Mouse (Mus musculus): Measurements from ENCODE around the gene Crybg3. TPM values are rescaled to one million over a fixed set of nuclear protein-coding genes. Genes with fewer than 3 reads are reported as not detected.

Gene Crybg3
- polyA plus RNA-seq, 1 experiment from 2014 or later = 5.5 TPM

GRCm38 (mm10) chr16:59598997-59599396 lies 1.8 kb downstream of the Crybg3 start:
- Histone ChIP-seq H3K4me3 (replicated peaks) (peak overlapping the region; percentile 86; the same call in 1 of the 2 replicates), H3K9me3 (no peaks in the 10 kb centered on the region), H3K27ac (no peak overlapping the region), H3K36me3 (no peaks in the 10 kb centered on the region), H3K27me3 (replicated peaks) (no peaks in the 10 kb centered on the region), H3K4me1 (replicated peaks) (peaks cover 7% of the 10 kb centered on the region; the same call in 1 of the 2 replicates), H3K4me2 (replicated peaks) (peak overlapping the region; percentile 78; the same call in 1 of the 2 replicates), H3K9ac (no peak overlapping the region)
- WGBS = 42% methylated on average over 4 of the region's 4 CpGs
- ATAC-seq = no peak

- H3K9me3 ChIP-seq = no peaks in the 10 kb centered on the region
- no peak overlapping the region for H3K9ac ChIP-seq
- H3K4me2 ChIP-seq (replicated peaks) = no peak overlapping the region
- whole genome bisulfite sequencing = 89% methylated on average over 6 of the region's 6 CpGs
- peaks cover 7% of the 10 kb centered on the region; the same call in 1 of the 2 replicates for H3K4me1 ChIP-seq (replicated peaks)
- no peak for ATAC-seq
- no peak overlapping the region for H3K4me3 ChIP-seq (replicated peaks)
- H3K27me3 ChIP-seq (replicated peaks) = no peaks in the 10 kb centered on the region
- H3K27ac ChIP-seq = no peak overlapping the region
- no peaks in the 10 kb centered on the region for H3K36me3 ChIP-seq
Observed at GRCm38 (mm10) chr16:59597256-59597655, 3.5 kb downstream of the Crybg3 start.

GRCm38 (mm10) chr16:59594714-59595113 lies 6.1 kb downstream of the Crybg3 start:
- H3K4me3 ChIP-seq (replicated peaks) = no peak overlapping the region
- no peaks in the 10 kb centered on the region for H3K9me3 ChIP-seq
- no peak for ATAC-seq
- no peak overlapping the region for H3K4me2 ChIP-seq (replicated peaks)
- 0 out of 2 replicates have a peak, but pooled peaks cover 4% of the 10 kb centered on the region for H3K4me1 ChIP-seq (replicated peaks)
- H3K9ac ChIP-seq = no peak overlapping the region
- no peaks in the 10 kb centered on the region for H3K36me3 ChIP-seq
- no peak overlapping the region for H3K27ac ChIP-seq
- H3K27me3 ChIP-seq (replicated peaks) = no peaks in the 10 kb centered on the region
- WGBS = 73% methylated on average over 3 of the region's 3 CpGs

DNA sequence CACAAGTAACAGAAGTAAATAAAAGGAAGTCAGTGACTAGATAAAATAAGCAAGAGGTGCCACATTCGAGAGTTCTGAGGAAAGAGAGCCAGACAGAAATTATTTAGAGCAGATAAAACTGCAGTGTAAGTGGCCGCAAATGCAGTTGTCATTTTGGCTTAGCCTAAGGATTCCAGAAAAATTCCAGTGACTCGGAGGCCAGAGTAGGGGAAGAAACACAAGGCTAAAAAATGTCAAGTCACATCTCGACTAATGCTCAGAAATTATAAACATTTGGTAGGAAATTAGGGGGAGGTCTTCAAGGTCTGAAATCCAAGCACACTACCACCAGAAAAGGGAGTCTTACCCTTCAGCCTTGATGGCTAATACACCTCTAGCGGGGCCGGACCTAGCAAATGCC lies 10.0 kb downstream of the Crybg3 start:
- no peak overlapping the region for H3K4me2 ChIP-seq (replicated peaks)
- ATAC-seq = no peak
- no peaks in the 10 kb centered on the region for H3K9me3 ChIP-seq
- 49% methylated on average over 6 of the region's 6 CpGs for WGBS
- no peaks in the 10 kb centered on the region for H3K36me3 ChIP-seq
- H3K27me3 ChIP-seq (replicated peaks) = no peaks in the 10 kb centered on the region
- H3K4me3 ChIP-seq (replicated peaks) = no peak overlapping the region
- H3K4me1 ChIP-seq (replicated peaks) = 0 out of 2 replicates have a peak, but pooled peaks cover 4% of the 10 kb centered on the region
- no peak overlapping the region for H3K27ac ChIP-seq
- no peak overlapping the region for H3K9ac ChIP-seq

- no peak for ATAC-seq
- no peaks in the 10 kb centered on the region for H3K4me1 ChIP-seq (replicated peaks)
- WGBS = 90% methylated on average over 13 of the region's 13 CpGs
- no peak overlapping the region for H3K4me3 ChIP-seq (replicated peaks)
- H3K27me3 ChIP-seq (replicated peaks) = no peaks in the 10 kb centered on the region
- no peaks in the 10 kb centered on the region for H3K9me3 ChIP-seq
- no peak overlapping the region for H3K27ac ChIP-seq
- no peak overlapping the region for H3K9ac ChIP-seq
- H3K4me2 ChIP-seq (replicated peaks) = no peak overlapping the region
- H3K36me3 ChIP-seq = no peaks in the 10 kb centered on the region
Observed at GRCm38 (mm10) chr16:59588351-59589025, 12.3 kb downstream of the Crybg3 start.

GRCm38 (mm10) chr16:59587816-59588215 lies 13.0 kb downstream of the Crybg3 start:
- H3K9me3 ChIP-seq = no peaks in the 10 kb centered on the region
- H3K27ac ChIP-seq = no peak overlapping the region
- 75% methylated on average over 10 of the region's 10 CpGs for WGBS
- H3K4me1 ChIP-seq (replicated peaks) = no peaks in the 10 kb centered on the region
- H3K4me3 ChIP-seq (replicated peaks) = no peak overlapping the region
- ATAC-seq = peak; percentile 31; the same call in 1 of the 2 replicates
- no peak overlapping the region for H3K9ac ChIP-seq
- no peaks in the 10 kb centered on the region for H3K36me3 ChIP-seq
- H3K4me2 ChIP-seq (replicated peaks) = no peak overlapping the region
- no peaks in the 10 kb centered on the region for H3K27me3 ChIP-seq (replicated peaks)

DNA sequence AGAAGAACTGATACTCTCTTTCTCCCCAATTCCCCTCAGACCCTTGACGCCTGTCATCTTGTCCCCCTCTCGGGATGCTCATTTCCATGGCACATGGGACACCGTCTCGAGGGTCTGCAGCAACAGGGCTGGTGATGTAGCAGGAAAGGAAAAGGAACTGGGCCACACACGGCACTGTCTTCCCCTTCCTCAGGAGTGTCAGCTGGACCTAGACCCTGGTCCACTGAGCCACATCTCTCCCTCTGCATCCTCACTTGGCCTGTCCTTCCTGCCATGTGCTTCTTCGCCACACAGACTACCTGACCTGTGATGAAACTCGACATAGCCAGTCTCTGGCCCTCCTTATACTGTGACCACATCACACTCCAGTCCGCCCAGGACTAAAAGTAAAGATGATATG lies 13.9 kb downstream of the Crybg3 start:
- WGBS = 91% methylated on average over 8 of the region's 8 CpGs
- no peak overlapping the region for H3K27ac ChIP-seq

GRCm38 (mm10) chr16:59586276-59586675 lies 14.5 kb downstream of the Crybg3 start:
- Histone ChIP-seq H3K36me3 (no peaks in the 10 kb centered on the region), H3K9me3 (no peaks in the 10 kb centered on the region), H3K9ac (no peak overlapping the region), H3K4me3 (replicated peaks) (no peak overlapping the region), H3K4me1 (replicated peaks) (no peaks in the 10 kb centered on the region), H3K4me2 (replicated peaks) (no peak overlapping the region), H3K27ac (no peak overlapping the region), H3K27me3 (replicated peaks) (no peaks in the 10 kb centered on the region)
- ATAC-seq = 0 out of 2 replicates have a peak, but pooled peaks have one; percentile 41
- WGBS = 39% methylated on average over 6 of the region's 6 CpGs

More for the DNA sequence above, 13.9 kb downstream of the Crybg3 start:
- Histone ChIP-seq H3K27me3 (replicated peaks) (no peaks in the 10 kb centered on the region), H3K9ac (no peak overlapping the region), H3K4me1 (replicated peaks) (no peaks in the 10 kb centered on the region), H3K4me2 (replicated peaks) (no peak overlapping the region), H3K9me3 (no peaks in the 10 kb centered on the region), H3K36me3 (no peaks in the 10 kb centered on the region), H3K4me3 (replicated peaks) (no peak overlapping the region)
- no peak for ATAC-seq

- no peak overlapping the region for H3K9ac ChIP-seq
- H3K27me3 ChIP-seq (replicated peaks) = no peaks in the 10 kb centered on the region
- H3K36me3 ChIP-seq = no peaks in the 10 kb centered on the region
- WGBS = 76% methylated on average over 4 of the region's 4 CpGs
- no peak overlapping the region for H3K4me2 ChIP-seq (replicated peaks)
- H3K9me3 ChIP-seq = no peaks in the 10 kb centered on the region
- H3K27ac ChIP-seq = no peak overlapping the region
- no peak for ATAC-seq
- H3K4me3 ChIP-seq (replicated peaks) = no peak overlapping the region
- H3K4me1 ChIP-seq (replicated peaks) = no peaks in the 10 kb centered on the region
Observed at GRCm38 (mm10) chr16:59585706-59586244, 15.0 kb downstream of the Crybg3 start.

GRCm38 (mm10) chr16:59583515-59583914 lies 17.3 kb downstream of the Crybg3 start:
- Histone ChIP-seq H3K36me3 (no peaks in the 10 kb centered on the region), H3K9me3 (no peaks in the 10 kb centered on the region), H3K4me3 (replicated peaks) (no peak overlapping the region), H3K4me2 (replicated peaks) (no peak overlapping the region), H3K27me3 (replicated peaks) (no peaks in the 10 kb centered on the region), H3K4me1 (replicated peaks) (no peaks in the 10 kb centered on the region), H3K9ac (no peak overlapping the region), H3K27ac (no peak overlapping the region)
- 84% methylated on average over 5 of the region's 5 CpGs for WGBS
- no peak for ATAC-seq

DNA sequence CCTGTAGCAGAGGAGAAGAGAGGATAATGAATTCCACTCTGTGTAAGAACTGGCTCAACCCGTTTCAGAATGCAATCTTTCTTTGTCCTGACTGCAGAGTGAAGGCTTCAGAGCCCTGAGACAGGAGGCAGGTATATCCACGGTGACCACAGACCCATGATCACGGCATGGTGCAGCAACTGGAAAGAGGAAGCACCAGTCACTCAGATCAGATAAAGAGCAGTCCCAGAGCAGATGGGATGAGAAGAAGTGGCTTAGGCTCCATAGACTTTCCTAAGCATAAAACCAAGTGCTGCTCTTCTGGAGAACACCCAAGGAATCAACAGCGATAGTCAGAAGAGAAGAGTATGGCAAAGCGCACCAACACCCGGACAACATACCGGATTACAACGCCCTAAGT lies 21.5 kb downstream of the Crybg3 start:
- Histone ChIP-seq H3K4me3 (replicated peaks) (no peak overlapping the region), H3K9ac (no peak overlapping the region), H3K27me3 (replicated peaks) (no peaks in the 10 kb centered on the region), H3K36me3 (no peaks in the 10 kb centered on the region), H3K27ac (no peak overlapping the region), H3K4me1 (replicated peaks) (no peaks in the 10 kb centered on the region), H3K4me2 (replicated peaks) (no peak overlapping the region), H3K9me3 (no peaks in the 10 kb centered on the region)
- WGBS = 86% methylated on average over 8 of the region's 8 CpGs
- ATAC-seq = no peak

GRCm38 (mm10) chr16:59573961-59574360 lies 26.8 kb downstream of the Crybg3 start:
- Histone ChIP-seq H3K9me3 (no peaks in the 10 kb centered on the region), H3K9ac (no peak overlapping the region), H3K4me2 (replicated peaks) (no peak overlapping the region), H3K27me3 (replicated peaks) (no peaks in the 10 kb centered on the region), H3K27ac (no peak overlapping the region), H3K4me3 (replicated peaks) (no peak overlapping the region), H3K36me3 (no peaks in the 10 kb centered on the region), H3K4me1 (replicated peaks) (no peaks in the 10 kb centered on the region)
- no peak for ATAC-seq
- 84% methylated on average over 11 of the region's 11 CpGs for WGBS

DNA sequence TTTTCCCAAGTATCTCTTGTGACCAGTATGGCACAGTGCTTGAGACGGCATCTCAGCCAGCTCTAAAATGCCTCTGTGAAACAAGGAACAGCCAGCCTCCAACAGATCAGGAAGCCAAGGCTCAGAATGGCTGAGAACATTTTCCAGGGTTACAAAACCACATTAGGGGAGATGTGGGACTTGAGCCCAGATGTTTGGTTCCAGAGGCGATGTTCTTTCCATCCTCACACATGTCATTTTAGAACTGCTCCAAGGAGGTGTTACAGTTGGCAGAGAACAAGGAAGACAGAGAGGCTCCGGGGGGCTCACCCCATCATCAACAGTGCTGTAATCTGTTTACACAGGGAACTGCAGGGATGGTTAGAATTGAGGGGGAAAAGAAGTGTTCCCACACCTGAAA lies 28.1 kb downstream of the Crybg3 start:
- Histone ChIP-seq H3K9ac (no peak overlapping the region), H3K27ac (no peak overlapping the region), H3K9me3 (no peaks in the 10 kb centered on the region), H3K27me3 (replicated peaks) (no peaks in the 10 kb centered on the region), H3K4me3 (replicated peaks) (no peak overlapping the region), H3K4me1 (replicated peaks) (no peaks in the 10 kb centered on the region), H3K4me2 (replicated peaks) (no peak overlapping the region), H3K36me3 (no peaks in the 10 kb centered on the region)
- 72% methylated on average over 3 of the region's 3 CpGs for WGBS
- ATAC-seq = no peak
